Mouse (Mus musculus): ENCODE data around the gene Nfkbil1. TPM values are rescaled to one million over a fixed set of nuclear protein-coding genes. Genes with fewer than 3 reads are reported as not detected.

The Nfkbil1 gene
- polyA plus RNA-seq, 1 experiment from 2014 or later, result 5.2 TPM

DNA sequence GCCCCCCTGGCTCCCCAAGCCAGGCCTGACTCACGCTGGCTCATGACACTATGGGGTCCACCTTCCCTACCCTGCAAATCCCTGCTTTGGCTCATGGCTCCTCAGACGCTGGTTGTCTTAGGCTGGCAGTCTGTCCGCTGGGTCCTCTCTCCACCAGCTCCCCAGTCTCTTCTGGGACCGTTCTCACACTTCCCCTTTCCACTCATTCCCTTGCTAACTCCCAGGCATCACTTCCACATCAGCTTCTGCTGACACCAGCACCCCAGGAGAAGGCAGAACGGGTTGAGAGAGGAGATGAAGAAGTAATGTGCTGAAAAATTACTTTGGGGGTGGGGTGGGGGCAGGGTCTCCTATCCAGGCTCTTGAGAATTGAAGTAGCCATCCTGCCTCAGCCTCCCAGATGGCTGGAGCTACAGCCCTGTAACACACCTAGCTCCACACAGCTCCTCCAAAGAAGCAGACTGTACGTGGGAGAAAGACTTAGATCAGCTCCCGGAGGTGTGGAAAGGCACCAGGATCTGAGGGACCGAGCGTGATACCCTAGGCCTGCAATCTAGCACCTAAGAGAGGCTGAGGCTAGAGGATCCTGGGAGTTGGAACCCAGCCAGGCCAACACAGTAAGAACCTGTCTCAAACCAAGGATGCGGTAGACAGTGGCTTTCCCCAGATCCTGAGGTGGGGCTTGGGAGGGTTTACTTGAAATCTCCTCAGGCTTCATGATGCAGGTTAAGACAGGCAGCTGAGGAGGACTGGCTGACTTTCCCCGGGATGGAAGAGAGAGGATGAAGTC lies 63.0 kb downstream of the Nfkbil1 start:
- H3K4me1 ChIP-seq (ENCODE audit: control insufficient read depth, insufficient read depth, low read length), result no peaks in the 10 kb centered on the region
- no peak overlapping the region for H3K4me2 ChIP-seq (ENCODE audit: low read length)
- H3K36me3 ChIP-seq (ENCODE audit: control insufficient read depth, insufficient read depth, low read length), result no peaks in the 10 kb centered on the region
- H3K4me3 ChIP-seq (ENCODE audit: low read depth, low read length), result no peak overlapping the region
- no peak for ATAC-seq
- 65% methylated on average over 11 of the region's 11 CpGs for WGBS
- DNase-seq (ENCODE audit: low spot score), result no peak
- H3K9me3 ChIP-seq (replicated peaks; ENCODE audit: control insufficient read depth, low read length), result no peaks in the 10 kb centered on the region
- H3K27ac ChIP-seq (ENCODE audit: low read depth, low read length), result no peak overlapping the region
- no peak overlapping the region for H3K9ac ChIP-seq (ENCODE audit: low read length)
- no peaks in the 10 kb centered on the region for H3K27me3 ChIP-seq (replicated peaks; ENCODE audit: control insufficient read depth, insufficient read depth, low read length)

Small RNAs within 50 kb of the gene (microRNA-seq; reads per million reads assigned to microRNA genes)
- gene Mir6973a (not detected), gene Mir6974 (not detected), gene Mir6975 (1.3 reads per million, percentile 3 among the genes with 10 or more reads in this experiment), gene Mir8094 (not detected)

Other genes with a start within 250 kb of the Nfkbil1 start
- gene Vars, start 234.8 kb downstream of the Nfkbil1 start, polyA plus RNA-seq (2014; fragmentation: Nextera tagmentation; extraction: Ambion mirVana), result 42.4 and 53.9 TPM in 2 replicates
- 0.05 and 0.11 TPM in 2 replicates for gene Vwa7, start 219.2 kb downstream of the Nfkbil1 start, polyA plus RNA-seq (2014; fragmentation: Nextera tagmentation; extraction: Ambion mirVana)
- 2.9 and 6.2 TPM in 2 replicates for gene Sapcd1, start 207.8 kb downstream of the Nfkbil1 start, polyA plus RNA-seq (2014; fragmentation: Nextera tagmentation; extraction: Ambion mirVana)
- gene Msh5, start 189.0 kb downstream of the Nfkbil1 start, polyA plus RNA-seq (2014; fragmentation: Nextera tagmentation; extraction: Ambion mirVana), result 2.3 and 2.6 TPM in 2 replicates
- 28.3 and 37.3 TPM in 2 replicates for gene Clic1, start 185.8 kb downstream of the Nfkbil1 start, polyA plus RNA-seq (2014; fragmentation: Nextera tagmentation; extraction: Ambion mirVana)
- 617 and 661 TPM in 2 replicates for gene Ddah2, start 176.8 kb downstream of the Nfkbil1 start, polyA plus RNA-seq (2014; fragmentation: Nextera tagmentation; extraction: Ambion mirVana)
- not detected in 2 replicates for gene Ly6g6c, start 170.4 kb downstream of the Nfkbil1 start, polyA plus RNA-seq (2014; fragmentation: Nextera tagmentation; extraction: Ambion mirVana)
- gene Mpig6b, start 169.6 kb downstream of the Nfkbil1 start, polyA plus RNA-seq (2014; fragmentation: Nextera tagmentation; extraction: Ambion mirVana), result 0.28 and 0.42 TPM in 2 replicates
- gene Ly6g6e, start 158.9 kb downstream of the Nfkbil1 start, polyA plus RNA-seq (2014; fragmentation: Nextera tagmentation; extraction: Ambion mirVana), result 10.1 and 10.7 TPM in 2 replicates
- 0.76 and 1.1 TPM in 2 replicates for gene Ly6g6d, start 157.7 kb downstream of the Nfkbil1 start, polyA plus RNA-seq (2014; fragmentation: Nextera tagmentation; extraction: Ambion mirVana)
- gene Ly6g6f, start 150.2 kb downstream of the Nfkbil1 start, polyA plus RNA-seq (2014; fragmentation: Nextera tagmentation; extraction: Ambion mirVana), result 0.15 TPM in 1 of 2 replicates, not detected in the other
- 69.9 and 75.7 TPM in 2 replicates for gene Abhd16a, start 146.5 kb downstream of the Nfkbil1 start, polyA plus RNA-seq (2014; fragmentation: Nextera tagmentation; extraction: Ambion mirVana)
- not detected in 2 replicates for gene Ly6g5c, start 127.5 kb downstream of the Nfkbil1 start, polyA plus RNA-seq (2014; fragmentation: Nextera tagmentation; extraction: Ambion mirVana)
- gene Ly6g5b, start 120.4 kb downstream of the Nfkbil1 start, polyA plus RNA-seq (2014; fragmentation: Nextera tagmentation; extraction: Ambion mirVana), result 0.89 and 1.1 TPM in 2 replicates
- gene Gpank1, start 114.3 kb downstream of the Nfkbil1 start, polyA plus RNA-seq (2014; fragmentation: Nextera tagmentation; extraction: Ambion mirVana), result 31.3 and 34.2 TPM in 2 replicates
- 313 and 353 TPM in 2 replicates for gene Csnk2b, start 113.7 kb downstream of the Nfkbil1 start, polyA plus RNA-seq (2014; fragmentation: Nextera tagmentation; extraction: Ambion mirVana)
- 5.2 and 5.5 TPM in 2 replicates for gene D17H6S53E, start 109.4 kb downstream of the Nfkbil1 start, polyA plus RNA-seq (2014; fragmentation: Nextera tagmentation; extraction: Ambion mirVana)
- gene Apom, start 103.7 kb downstream of the Nfkbil1 start, polyA plus RNA-seq (2014; fragmentation: Nextera tagmentation; extraction: Ambion mirVana), result 0.22 and 0.29 TPM in 2 replicates
- gene Bag6, start 100.6 kb downstream of the Nfkbil1 start, polyA plus RNA-seq (2014; fragmentation: Nextera tagmentation; extraction: Ambion mirVana), result 128 and 144 TPM in 2 replicates
- gene Prrc2a, start 70.9 kb downstream of the Nfkbil1 start, polyA plus RNA-seq (2014; fragmentation: Nextera tagmentation; extraction: Ambion mirVana), result 117 and 141 TPM in 2 replicates
- 6.9 and 7.3 TPM in 2 replicates for gene Aif1, start 59.7 kb downstream of the Nfkbil1 start, polyA plus RNA-seq (2014; fragmentation: Nextera tagmentation; extraction: Ambion mirVana)
- gene Lst1, start 47.4 kb downstream of the Nfkbil1 start, polyA plus RNA-seq (2014; fragmentation: Nextera tagmentation; extraction: Ambion mirVana), result 6.1 and 8.0 TPM in 2 replicates
- gene Ltb, start 41.4 kb downstream of the Nfkbil1 start, polyA plus RNA-seq (2014; fragmentation: Nextera tagmentation; extraction: Ambion mirVana), result 0.39 TPM in 1 of 2 replicates, not detected in the other
- not detected in 2 replicates for gene Tnf, start 33.8 kb downstream of the Nfkbil1 start, polyA plus RNA-seq (2014; fragmentation: Nextera tagmentation; extraction: Ambion mirVana)
- gene Lta, start 30.4 kb downstream of the Nfkbil1 start, polyA plus RNA-seq (2014; fragmentation: Nextera tagmentation; extraction: Ambion mirVana), result 0.13 and 0.21 TPM in 2 replicates
- gene Gm16181, start 15.0 kb downstream of the Nfkbil1 start, polyA plus RNA-seq (2014; fragmentation: Nextera tagmentation; extraction: Ambion mirVana), result not detected in 2 replicates
- 44.0 and 61.1 TPM in 2 replicates for gene Atp6v1g2, start 2.1 kb downstream of the Nfkbil1 start, polyA plus RNA-seq (2014; fragmentation: Nextera tagmentation; extraction: Ambion mirVana)
- gene Ddx39b, start 6.0 kb upstream of the Nfkbil1 start, polyA plus RNA-seq (2014; fragmentation: Nextera tagmentation; extraction: Ambion mirVana), result 478 and 489 TPM in 2 replicates
- 37.5 and 44.2 TPM in 2 replicates for gene H2-D1, start 26.9 kb upstream of the Nfkbil1 start, polyA plus RNA-seq (2014; fragmentation: Nextera tagmentation; extraction: Ambion mirVana)
- gene H2-Q1, start 84.6 kb upstream of the Nfkbil1 start, polyA plus RNA-seq (2014; fragmentation: Nextera tagmentation; extraction: Ambion mirVana), result 0.46 TPM in 1 of 2 replicates, not detected in the other
- 1.1 and 2.1 TPM in 2 replicates for gene H2-Q2, start 106.5 kb upstream of the Nfkbil1 start, polyA plus RNA-seq (2014; fragmentation: Nextera tagmentation; extraction: Ambion mirVana)
- gene H2-Q4, start 143.8 kb upstream of the Nfkbil1 start, polyA plus RNA-seq (2014; fragmentation: Nextera tagmentation; extraction: Ambion mirVana), result 0.54 and 0.60 TPM in 2 replicates
- 0.28 and 0.38 TPM in 2 replicates for gene H2-Q6, start 189.1 kb upstream of the Nfkbil1 start, polyA plus RNA-seq (2014; fragmentation: Nextera tagmentation; extraction: Ambion mirVana)
- gene H2-Q7, start 203.4 kb upstream of the Nfkbil1 start, polyA plus RNA-seq (2014; fragmentation: Nextera tagmentation; extraction: Ambion mirVana), result 1.5 and 2.0 TPM in 2 replicates
- gene H2-Q10, start 234.3 kb upstream of the Nfkbil1 start, polyA plus RNA-seq (2014; fragmentation: Nextera tagmentation; extraction: Ambion mirVana), result 0.23 TPM in 1 of 2 replicates, not detected in the other